Mouse (Mus musculus) forebrain, embryonic 11.5 days (tissue): ENCODE data around the gene Tnnt3. TPM values are rescaled to one million over a fixed set of nuclear protein-coding genes. Genes with fewer than 3 reads are reported as not detected.
A peak's percentile ranks its signal among the peaks of the same experiment; 100 is the strongest.

Experiments
- ATAC-seq: fragments of 200-750 bp; cut with Nextera tagmentation; replicated peaks from 2 replicates; pipeline ENCODE4 v1.8.0; 2017; ENCODE audit warnings: moderate TSS enrichment; ENCODE audit not compliant: low FRiP score
- DNase-seq: peaks from one replicate; pipeline ENCODE4 v3.0.0-alpha.2; 2017; ENCODE audit warnings: low spot score
- H3K27ac ChIP-seq: fragments of 300-500 bp; sonication (generic); 2 replicates; pipeline ENCODE4 v1.5.1; 2014; ENCODE audit warnings: low read depth, low read length
- H3K27me3 ChIP-seq: fragments of 300-500 bp; sonication (generic); 2 replicates; pipeline ENCODE4 v1.6.1; 2014; ENCODE audit warnings: mild to moderate bottlenecking, low read length, mixed read lengths; ENCODE audit not compliant: control insufficient read depth, insufficient read depth
- H3K36me3 ChIP-seq: fragments of 300-500 bp; sonication (generic); 2 replicates; pipeline ENCODE4 v1.6.1; 2014; ENCODE audit warnings: mild to moderate bottlenecking, low read length, moderate library complexity, mixed read lengths; ENCODE audit not compliant: control insufficient read depth, insufficient read depth
- H3K4me1 ChIP-seq: fragments of 300-500 bp; sonication (generic); replicated peaks from 2 replicates; pipeline ENCODE4 v1.6.1; 2014; ENCODE audit warnings: low read length, mixed read lengths; ENCODE audit not compliant: control insufficient read depth, insufficient read depth
- H3K4me2 ChIP-seq: fragments of 300-500 bp; sonication (generic); 2 replicates; pipeline ENCODE4 v1.6.1; 2014; ENCODE audit warnings: low read depth, mild to moderate bottlenecking, low read length, moderate library complexity, mixed read lengths; ENCODE audit not compliant: severe bottlenecking
- H3K4me3 ChIP-seq: fragments of 300-500 bp; sonication (generic); 2 replicates; pipeline ENCODE4 v1.5.1; 2014; ENCODE audit warnings: low read depth, low read length
- H3K9ac ChIP-seq: fragments of 300-500 bp; sonication (generic); 2 replicates; pipeline ENCODE4 v1.6.1; 2014; ENCODE audit warnings: low read length
- H3K9me3 ChIP-seq: fragments of 300-500 bp; sonication (generic); 2 replicates; pipeline ENCODE4 v1.6.1; 2016; ENCODE audit warnings: low read length, mixed read lengths; ENCODE audit not compliant: control insufficient read depth
- whole genome bisulfite sequencing: fragments of 180-500 bp; shearing (Covaris S2); extraction: QIAGEN DNeasy Blood & Tissue Kit; methylation state at CpG from one replicate; pipeline ENCODE4 v1.1.7; 2014; 5-methylcytosine and 5-hydroxymethylcytosine counted together
- polyA plus RNA-seq: library from polyadenylated mRNA; unstranded; fragments of >200 nt; fragmentation: Nextera tagmentation; extraction: Ambion mirVana; gene quantifications from 2 replicates; pipeline ENCODE4 v1.2.1, GENCODE M21; 2014

Tnnt3 gene
- polyA plus RNA-seq, 1 experiment from 2014 or later, result 1.0 TPM

- Histone ChIP-seq H3K36me3 (no peaks in the 10 kb centered on the region), H3K4me1 (peaks cover 21% of the 10 kb centered on the region), H3K9me3 (no peaks in the 10 kb centered on the region), H3K4me3 (no peak overlapping the region), H3K9ac (peak overlapping the region; percentile 6; the same call in 1 of the 2 replicates), H3K27ac (no peak overlapping the region), H3K4me2 (no peak overlapping the region), H3K27me3 (no peaks in the 10 kb centered on the region)
- 76% methylated on average over 8 of the region's 8 CpGs for WGBS
- ATAC-seq (no peak), DNase-seq (no peak)
Observed at GRCm38 (mm10) chr7:142486751-142487162, 11.9 kb upstream of the Tnnt3 start.

DNA sequence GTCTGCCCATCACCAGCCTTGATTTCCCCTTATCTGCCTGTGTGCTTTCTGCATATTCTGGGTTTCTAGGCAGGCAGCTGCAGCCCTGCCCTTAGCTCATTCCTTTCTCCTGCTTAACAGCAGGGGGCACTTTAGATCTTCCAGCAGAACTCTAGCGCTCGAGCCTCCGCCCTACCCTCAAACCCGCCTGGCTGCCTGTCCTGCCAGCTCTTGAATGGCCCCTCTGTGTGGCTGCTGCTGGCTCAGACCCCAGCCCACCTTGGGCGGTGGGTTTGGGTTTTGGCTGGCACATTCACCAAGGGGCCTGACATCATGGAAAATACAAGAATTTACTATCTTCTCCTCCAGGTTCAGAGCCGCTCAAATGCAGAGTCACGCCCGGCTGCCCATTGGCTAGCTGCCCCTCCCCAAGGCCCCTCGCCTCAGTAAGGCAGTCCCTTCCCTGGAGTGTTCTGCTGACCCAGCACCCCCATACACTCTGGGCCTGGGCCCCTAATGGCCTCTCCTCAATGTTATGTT lies 11.2 kb upstream of the Tnnt3 start:
- Histone ChIP-seq H3K4me2 (0 out of 2 replicates have a peak overlapping the region, but pooled peaks have one; percentile 18), H3K4me3 (no peak overlapping the region), H3K9ac (peak overlapping the region; percentile 24; the same call in 1 of the 2 replicates), H3K27ac (no peak overlapping the region), H3K27me3 (no peaks in the 10 kb centered on the region), H3K9me3 (no peaks in the 10 kb centered on the region), H3K36me3 (no peaks in the 10 kb centered on the region), H3K4me1 (peaks cover 14% of the 10 kb centered on the region; the same call in 1 of the 2 replicates)
- 18% methylated on average over 9 of the region's 9 CpGs for WGBS
- peak; percentile 72 for ATAC-seq
- peak; percentile 78 for DNase-seq

- H3K27ac ChIP-seq, result no peak overlapping the region
- 83% methylated on average over 3 of the region's 3 CpGs for WGBS
Observed at GRCm38 (mm10) chr7:142488053-142488452, 10.6 kb upstream of the Tnnt3 start.

DNA sequence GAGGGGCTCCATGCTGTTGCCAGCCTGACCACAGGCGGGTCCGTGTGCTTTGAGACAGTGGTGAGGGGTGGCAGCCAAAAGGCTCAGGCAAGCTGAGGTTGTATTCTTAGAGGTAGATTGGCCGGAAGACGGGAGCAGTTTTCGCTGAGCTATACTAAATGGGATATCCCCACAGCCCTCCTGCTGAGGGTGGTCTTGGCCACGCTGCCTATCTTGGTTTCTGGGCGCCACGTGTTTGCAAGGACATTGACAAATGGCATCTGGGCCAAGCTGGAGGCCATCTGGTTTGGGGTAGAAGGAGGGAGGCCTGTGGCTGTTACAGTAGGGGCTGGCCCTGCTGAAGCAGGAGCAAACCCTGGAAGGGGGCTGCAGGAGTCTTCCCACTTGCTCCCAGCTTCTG lies 5.1 kb upstream of the Tnnt3 start:
- 84% methylated on average over 8 of the region's 8 CpGs for WGBS
- no peaks in the 10 kb centered on the region for H3K36me3 ChIP-seq
- no peak overlapping the region for H3K4me2 ChIP-seq
- no peak overlapping the region for H3K9ac ChIP-seq
- no peaks in the 10 kb centered on the region for H3K4me1 ChIP-seq
- ATAC-seq, result no peak
- H3K27ac ChIP-seq, result no peak overlapping the region
- no peak overlapping the region for H3K4me3 ChIP-seq
- no peak for DNase-seq
- no peaks in the 10 kb centered on the region for H3K27me3 ChIP-seq
- H3K9me3 ChIP-seq, result no peaks in the 10 kb centered on the region

More at GRCm38 (mm10) chr7:142488053-142488452, 10.6 kb upstream of the Tnnt3 start:
- no peaks in the 10 kb centered on the region for H3K9me3 ChIP-seq
- no peaks in the 10 kb centered on the region for H3K36me3 ChIP-seq
- H3K27me3 ChIP-seq, result no peaks in the 10 kb centered on the region
- H3K4me1 ChIP-seq, result peaks cover 11% of the 10 kb centered on the region; the same call in 1 of the 2 replicates
- no peak overlapping the region for H3K9ac ChIP-seq
- no peak overlapping the region for H3K4me2 ChIP-seq
- ATAC-seq (no peak), DNase-seq (no peak)
- H3K4me3 ChIP-seq, result no peak overlapping the region

DNA sequence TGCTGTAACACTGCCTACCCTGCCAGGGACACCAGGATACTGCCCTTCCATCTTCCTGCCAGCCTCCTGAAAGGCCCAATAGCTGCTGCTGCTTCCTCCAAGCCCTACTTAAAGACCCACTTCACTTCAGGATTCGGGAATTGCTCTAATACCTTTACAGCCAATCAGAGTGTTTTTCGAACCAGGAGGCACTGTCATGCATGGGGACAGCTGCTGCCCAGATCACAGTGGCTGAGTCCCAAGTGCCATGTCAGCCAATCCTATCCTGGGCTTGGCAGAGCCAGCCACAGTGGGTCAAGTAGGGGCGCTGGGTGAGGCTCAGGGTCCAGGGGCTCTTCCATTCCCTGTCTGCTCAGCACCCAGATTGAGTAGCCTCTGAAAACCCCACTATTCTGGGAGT lies 2.5 kb upstream of the Tnnt3 start:
- no peak overlapping the region for H3K27ac ChIP-seq
- H3K4me1 ChIP-seq, result no peaks in the 10 kb centered on the region
- no peak for ATAC-seq
- 81% methylated on average over 3 of the region's 3 CpGs for WGBS
- no peaks in the 10 kb centered on the region for H3K36me3 ChIP-seq
- no peaks in the 10 kb centered on the region for H3K9me3 ChIP-seq
- no peak overlapping the region for H3K4me3 ChIP-seq
- no peak for DNase-seq
- H3K27me3 ChIP-seq, result no peaks in the 10 kb centered on the region
- H3K4me2 ChIP-seq, result no peak overlapping the region
- no peak overlapping the region for H3K9ac ChIP-seq

DNA sequence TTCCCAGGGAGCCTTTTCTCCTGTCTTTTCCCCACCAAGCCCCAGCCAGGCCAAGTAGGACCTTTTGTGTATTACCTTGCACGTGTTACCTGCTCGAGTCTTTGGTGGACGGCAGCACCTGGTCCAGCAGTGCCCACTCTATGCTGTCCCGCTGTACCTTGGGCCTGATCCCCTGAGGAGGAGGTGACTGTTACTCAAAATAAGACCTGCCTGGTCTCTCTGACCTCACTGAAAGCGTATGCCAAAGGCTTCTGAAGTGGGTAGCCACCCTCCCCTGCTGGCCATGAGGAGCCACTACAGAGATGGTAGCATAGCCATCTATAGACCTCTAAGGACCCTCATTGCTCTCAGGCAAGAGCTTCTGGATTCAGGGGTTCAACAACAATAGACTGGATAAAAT lies 1.8 kb upstream of the Tnnt3 start:
- no peaks in the 10 kb centered on the region for H3K4me1 ChIP-seq
- no peaks in the 10 kb centered on the region for H3K9me3 ChIP-seq
- no peak for ATAC-seq
- DNase-seq, result no peak
- no peak overlapping the region for H3K9ac ChIP-seq
- no peaks in the 10 kb centered on the region for H3K36me3 ChIP-seq
- 76% methylated on average over 5 of the region's 5 CpGs for WGBS
- no peak overlapping the region for H3K4me3 ChIP-seq
- no peak overlapping the region for H3K4me2 ChIP-seq
- no peaks in the 10 kb centered on the region for H3K27me3 ChIP-seq
- H3K27ac ChIP-seq, result no peak overlapping the region

DNA sequence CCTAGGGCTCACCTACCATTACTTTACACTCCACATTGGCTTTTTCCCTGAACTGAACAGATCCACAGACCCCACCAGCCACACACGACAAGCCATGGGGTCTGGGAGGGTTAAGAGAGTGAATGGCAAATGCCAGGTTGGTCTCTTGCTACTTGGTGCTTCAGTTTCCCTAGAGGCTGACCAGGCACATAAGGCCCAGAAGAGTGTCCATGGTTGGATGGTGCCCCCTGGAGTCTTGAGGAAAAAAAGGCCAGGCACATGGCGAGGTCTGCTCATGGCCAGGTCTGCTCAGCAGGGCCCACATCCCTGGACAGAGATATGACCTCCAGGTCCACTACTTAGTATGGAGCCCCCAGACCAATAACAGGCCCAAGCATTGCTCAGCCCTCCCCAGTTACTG lies 861 bp upstream of the Tnnt3 start:
- Histone ChIP-seq H3K4me3 (no peak overlapping the region), H3K9me3 (no peaks in the 10 kb centered on the region), H3K27ac (no peak overlapping the region), H3K36me3 (no peaks in the 10 kb centered on the region), H3K4me2 (no peak overlapping the region), H3K27me3 (no peaks in the 10 kb centered on the region), H3K4me1 (no peaks in the 10 kb centered on the region), H3K9ac (no peak overlapping the region)
- ATAC-seq (no peak), DNase-seq (no peak)
- WGBS, result 89% methylated on average over 2 of the region's 2 CpGs

GRCm38 (mm10) chr7:142499010-142499721 lies 530 bp downstream of the Tnnt3 start:
- Histone ChIP-seq H3K36me3 (no peaks in the 10 kb centered on the region), H3K4me2 (no peak overlapping the region), H3K9ac (no peak overlapping the region), H3K27ac (no peak overlapping the region), H3K4me3 (no peak overlapping the region), H3K27me3 (no peaks in the 10 kb centered on the region), H3K4me1 (no peaks in the 10 kb centered on the region), H3K9me3 (no peaks in the 10 kb centered on the region)
- no peak for ATAC-seq
- no peak for DNase-seq
- 74% methylated on average over 5 of the region's 5 CpGs for WGBS

DNA sequence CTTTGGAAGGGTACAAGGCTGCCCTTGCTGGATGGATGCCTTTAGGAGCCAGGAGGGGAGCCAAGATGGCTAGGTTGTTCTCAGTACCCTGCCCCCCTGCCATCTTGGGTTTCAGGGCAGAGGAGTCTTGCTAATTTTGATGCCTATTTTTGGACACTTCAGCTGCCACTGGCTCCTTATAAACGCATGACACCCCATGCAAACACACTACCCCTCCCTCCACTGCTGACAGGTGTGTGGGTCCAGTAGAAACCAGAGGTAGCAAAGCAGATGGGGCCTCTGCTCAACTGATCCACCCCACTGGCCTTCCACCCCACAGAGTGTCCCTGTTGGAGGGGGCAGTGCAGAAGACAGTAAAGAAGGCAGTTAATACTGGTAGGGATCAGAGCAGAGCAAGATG lies 1.4 kb downstream of the Tnnt3 start:
- no peaks in the 10 kb centered on the region for H3K36me3 ChIP-seq
- H3K9me3 ChIP-seq, result no peaks in the 10 kb centered on the region
- no peak for ATAC-seq
- no peaks in the 10 kb centered on the region for H3K27me3 ChIP-seq
- no peaks in the 10 kb centered on the region for H3K4me1 ChIP-seq
- no peak overlapping the region for H3K27ac ChIP-seq
- 81% methylated on average over 1 of the region's 1 CpGs for WGBS
- H3K4me3 ChIP-seq, result no peak overlapping the region
- no peak overlapping the region for H3K9ac ChIP-seq
- no peak overlapping the region for H3K4me2 ChIP-seq
- no peak for DNase-seq
